Mouse (Mus musculus) CH12.LX (cell line): ENCODE results near the gene Mllt11. TPM values are rescaled to one million over a fixed set of nuclear protein-coding genes. Genes with fewer than 3 reads are reported as not detected.
A peak's percentile ranks its signal among the peaks of the same experiment; 100 is the strongest.

Source experiments
- DNase-seq: peaks from one replicate; pipeline ENCODE4 v3.0.0-alpha.2; 2013; ENCODE audit errors: extremely low read depth
- H3K27ac ChIP-seq: 2 replicates; pipeline ENCODE4 v1.5.1; 2012; ENCODE audit warnings: low read depth, mild to moderate bottlenecking, control low read depth, moderate library complexity; ENCODE audit not compliant: insufficient read depth
- H3K27me3 ChIP-seq: replicated peaks from 2 replicates; pipeline ENCODE3; 2012; ENCODE audit warnings: inconsistent platforms
- H3K36me3 ChIP-seq, 2 experiments: replicated peaks in 1 of 2; 2 replicates each; pipeline versions ENCODE3 to v1.6.1; 2012; ENCODE audit warnings: inconsistent platforms in 1 of 2, low read length in 1 of 2, mild to moderate bottlenecking in 1 of 2, mixed read lengths in 1 of 2, moderate library complexity in 1 of 2; ENCODE audit not compliant: control insufficient read depth in 1 of 2, insufficient read depth in 1 of 2
- H3K4me1 ChIP-seq, 2 experiments: 2 replicates each; pipeline ENCODE4 v1.6.1; 2012; ENCODE audit warnings: inconsistent platforms in 1 of 2, moderate library complexity in 1 of 2; ENCODE audit not compliant: insufficient read depth in 2 of 2, control insufficient read depth in 1 of 2
- H3K4me2 ChIP-seq: 2 replicates; pipeline ENCODE4 v1.6.1; 2012; ENCODE audit warnings: low read depth, mild to moderate bottlenecking, control low read depth; ENCODE audit not compliant: poor library complexity, insufficient read depth, severe bottlenecking
- H3K4me3 ChIP-seq, 3 experiments: fragments of 150-350 bp in 1 of 3; sonication (generic) in 1 of 3; replicated peaks in 1 of 3; 2 replicates each; pipeline versions ENCODE3 to v1.5.1; 2011 to 2012; ENCODE audit warnings: low read depth in 2 of 3, low read length in 2 of 3, mild to moderate bottlenecking in 2 of 3, moderate library complexity in 2 of 3, control low read depth in 1 of 3, improper control_type of control experiment in 1 of 3, inconsistent platforms in 1 of 3, mixed read lengths in 1 of 3; ENCODE audit not compliant: poor library complexity in 1 of 3
- H3K79me2 ChIP-seq: replicated peaks from 2 replicates; pipeline ENCODE4 v1.6.1; 2012; ENCODE audit warnings: mild to moderate bottlenecking, moderate library complexity; ENCODE audit not compliant: control insufficient read depth, poor library complexity, insufficient read depth, severe bottlenecking; ENCODE audit errors: extremely low read depth
- H3K9ac ChIP-seq: 2 replicates; pipeline ENCODE4 v1.6.1; 2012; ENCODE audit warnings: low read depth, mild to moderate bottlenecking, control low read depth, moderate library complexity; ENCODE audit not compliant: insufficient read depth
- H3K9me3 ChIP-seq: replicated peaks from 2 replicates; pipeline ENCODE3; 2012; ENCODE audit warnings: low read length, inconsistent platforms, mixed read lengths
- CTCF ChIP-seq, 2 experiments: IDR thresholded peaks in 1 of 2; conservative IDR thresholded peaks in 1 of 2; 2 replicates each; pipeline ENCODE4 v1.5.1; 2011 to 2012; ENCODE audit warnings: low read depth in 2 of 2, low read length in 2 of 2, improper control_type of control experiment in 1 of 2, inconsistent platforms in 1 of 2, mild to moderate bottlenecking in 1 of 2, moderate library complexity in 1 of 2
- E2F4 ChIP-seq: IDR thresholded peaks from 2 replicates; pipeline ENCODE4 v1.6.1; 2011; ENCODE audit warnings: low read depth, low read length, improper control_type of control experiment; ENCODE audit not compliant: insufficient replicate concordance
- ETS1 ChIP-seq: conservative IDR thresholded peaks from 2 replicates; pipeline ENCODE4 v1.6.1; 2012; ENCODE audit warnings: low read depth, mild to moderate bottlenecking, inconsistent platforms, low read length, improper control_type of control experiment, moderate library complexity
- HCFC1 ChIP-seq: IDR thresholded peaks from 2 replicates; pipeline ENCODE4 v1.6.1; 2012; ENCODE audit warnings: low read depth, mild to moderate bottlenecking, inconsistent platforms, low read length, improper control_type of control experiment
- KAT2A ChIP-seq: IDR thresholded peaks from 2 replicates; pipeline ENCODE4 v1.6.1; 2012; ENCODE audit warnings: low read length, improper control_type of control experiment, inconsistent platforms; ENCODE audit not compliant: insufficient replicate concordance
- MAFK ChIP-seq: IDR thresholded peaks from 2 replicates; pipeline ENCODE4 v1.6.1; 2011; ENCODE audit warnings: low read length, improper control_type of control experiment; ENCODE audit not compliant: insufficient replicate concordance
- MAX ChIP-seq: IDR thresholded peaks from 2 replicates; pipeline ENCODE4 v1.6.1; 2011; ENCODE audit warnings: low read length, improper control_type of control experiment
- MAZ ChIP-seq: IDR thresholded peaks from 2 replicates; pipeline ENCODE4 v1.6.1; 2012; ENCODE audit warnings: low read depth, mild to moderate bottlenecking, inconsistent platforms, low read length, improper control_type of control experiment, moderate library complexity
- PAX5 ChIP-seq: IDR thresholded peaks from 2 replicates; pipeline ENCODE4 v1.6.1; 2012; ENCODE audit warnings: low read length, inconsistent platforms, mixed read lengths
- POLR2AphosphoS2 ChIP-seq: IDR thresholded peaks from 2 replicates; pipeline ENCODE4 v1.6.1; 2011; ENCODE audit warnings: low read depth, low read length, improper control_type of control experiment
- RAD21 ChIP-seq: IDR thresholded peaks from 2 replicates; pipeline ENCODE4 v1.6.1; 2011; ENCODE audit warnings: low read depth, mild to moderate bottlenecking, low read length, improper control_type of control experiment, moderate library complexity
- SIN3A ChIP-seq: IDR thresholded peaks from 2 replicates; pipeline ENCODE4 v1.6.1; 2012; ENCODE audit warnings: low read length, improper control_type of control experiment, inconsistent platforms
- SMC3 ChIP-seq: IDR thresholded peaks from 2 replicates; pipeline ENCODE4 v1.6.1; 2011; ENCODE audit warnings: low read depth, low read length, improper control_type of control experiment
- UBTF ChIP-seq: IDR thresholded peaks from 2 replicates; pipeline ENCODE4 v1.6.1; 2012; ENCODE audit warnings: low read depth, mild to moderate bottlenecking, inconsistent platforms, low read length, improper control_type of control experiment, moderate library complexity
- USF1 ChIP-seq: IDR thresholded peaks from 2 replicates; pipeline ENCODE4 v1.6.1; 2014; ENCODE audit warnings: low read depth, mild to moderate bottlenecking, inconsistent platforms, low read length, improper control_type of control experiment
- ZC3H11A ChIP-seq: IDR thresholded peaks from 2 replicates; pipeline ENCODE4 v1.6.1; 2012; ENCODE audit warnings: low read depth, mild to moderate bottlenecking, inconsistent platforms, low read length, improper control_type of control experiment
- ZMIZ1 ChIP-seq: IDR thresholded peaks from 2 replicates; pipeline ENCODE4 v1.6.1; 2012; ENCODE audit warnings: low read depth, mild to moderate bottlenecking, inconsistent platforms, low read length, improper control_type of control experiment
- ZNF384 ChIP-seq: IDR thresholded peaks from 2 replicates; pipeline ENCODE4 v1.6.1; 2012; ENCODE audit warnings: low read depth, low read length, improper control_type of control experiment, inconsistent platforms
- dilution Hi-C: fragments of 300-500 bp; cut with MboI; formaldehyde crosslinking; loops from 2 replicates; pipeline ENCODE4 v1.14.3; 2020; ENCODE audit warnings: low sequenced_read_pairs; ENCODE audit not compliant: extremely low pct_unique_long_range_greater_than_20kb, extremely low pct_ligation_motif_present
- in situ Hi-C: fragments of 300-500 bp; cut with MboI; formaldehyde crosslinking; loops from 3 replicates; pipeline ENCODE4 v1.14.3; 2019; ENCODE audit warnings: low sequenced_read_pairs, low pct_ligation_motif_present, low pct_unique_long_range_greater_than_20kb, mixed read lengths
- polyA plus RNA-seq: library from polyadenylated mRNA; unstranded; fragments of >175 nt; gene quantifications from 2 replicates; pipeline ENCODE4 v1.2.1, GENCODE M21; 2012; ENCODE audit warnings: low read depth; ENCODE audit not compliant: insufficient read length
- total RNA-seq, 2 experiments: library from RNA; depleted of rRNA; stranded (reverse); fragments of 300-350 nt in 1 of 2; fragments of >200 nt in 1 of 2; gene quantifications; 2 replicates each; pipeline ENCODE4 v1.2.3; 2012 to 2014

The Mllt11 gene
- total and polyA plus RNA-seq, 3 experiments: 10.0 to 23.9 (median 10.0) TPM

- peaks cover 0 to 3% of the 10 kb centered on the region in 2 experiments; a peak in 1 of 4 replicates for H3K4me1 ChIP-seq
- H3K79me2 ChIP-seq: no peaks in the 10 kb centered on the region
- peaks cover 26 to 52% of the 10 kb centered on the region in 2 experiments for H3K36me3 ChIP-seq
- in situ Hi-C loops (no loop called here), dilution Hi-C loops (no loop called here)
- H3K9me3 ChIP-seq: no peaks in the 10 kb centered on the region
- no peak overlapping the region for H3K4me2 ChIP-seq
- no peak for DNase-seq
- no peak overlapping the region for H3K4me3 ChIP-seq
- no peaks in the 10 kb centered on the region for H3K27me3 ChIP-seq
- no peak for TF ChIP-seq USF1
- TF ChIP-seq E2F4: no peak
- TF ChIP-seq MAZ: no peak
- TF ChIP-seq ETS1: no peak
- no peak for TF ChIP-seq HCFC1
- TF ChIP-seq ZC3H11A: no peak
- no peak for TF ChIP-seq SIN3A
- no peak for TF ChIP-seq KAT2A
- no peak for TF ChIP-seq POLR2AphosphoS2
- no peak for TF ChIP-seq SMC3
- TF ChIP-seq MAX: no peak
- no peak for TF ChIP-seq UBTF
- no peak overlapping the region for H3K27ac ChIP-seq
- no peak overlapping the region for H3K9ac ChIP-seq
Observed at GRCm38 (mm10) chr3:95239971-95240370, 8.0 kb upstream of the Mllt11 start.

GRCm38 (mm10) chr3:95239022-95239421 lies 7.1 kb upstream of the Mllt11 start:
- H3K9ac ChIP-seq: no peak overlapping the region
- H3K9me3 ChIP-seq: no peaks in the 10 kb centered on the region
- no peak for DNase-seq
- no peak overlapping the region for H3K4me2 ChIP-seq
- H3K27me3 ChIP-seq: no peaks in the 10 kb centered on the region
- H3K79me2 ChIP-seq: no peaks in the 10 kb centered on the region
- peaks cover 0 to 11% of the 10 kb centered on the region in 2 experiments; a peak in 2 of 4 replicates for H3K4me1 ChIP-seq
- dilution Hi-C loops (no loop called here), in situ Hi-C loops (no loop called here)
- H3K4me3 ChIP-seq: no peak overlapping the region
- TF ChIP-seq RAD21 (peak; percentile 14), PAX5 (no peak), UBTF (no peak), CTCF (conservative IDR thresholded peaks at IDR 0.05 in 1 of 2, IDR thresholded peaks at IDR 0.05 in 1 of 2; ENCODE audit: low read depth in 2 of 2, low read length in 2 of 2) (peak in 1 of 2 experiments; percentile 37; a peak in 2 of 4 replicates), ZNF384 (no peak), USF1 (no peak), ZMIZ1 (no peak), MAFK (no peak)
- H3K36me3 ChIP-seq: peaks cover 33 to 60% of the 10 kb centered on the region in 2 experiments
- no peak overlapping the region for H3K27ac ChIP-seq
